Mouse (Mus musculus): ENCODE results near the gene Myl6b.

GRCm38 (mm10) chr10:128495903-128496302 lies 2.6 kb downstream of the Myl6b start:
- no peak for TF ChIP-seq CTCF (conservative IDR thresholded peaks at IDR 0.05; ENCODE audit: low read length)
- no peak for TF ChIP-seq POU5F1 (IDR thresholded peaks at IDR 0.05; ENCODE audit: borderline replicate concordance, low read length)
- no peak for TF ChIP-seq NANOG (IDR thresholded peaks at IDR 0.05; ENCODE audit: borderline replicate concordance, low read length)
